Mouse (Mus musculus) hindbrain, embryonic 15.5 days (tissue): ENCODE results near the gene 1700067K01Rik. TPM values are rescaled to one million over a fixed set of nuclear protein-coding genes. Genes with fewer than 3 reads are reported as not detected.
"Not testable (repeated sequence)": the region's sequence is repeated elsewhere in the genome, so short reads cannot be mapped to it uniquely, and the experiment has no call there.

ENCODE experiments used
- ATAC-seq: fragments of 200-750 bp; cut with Nextera tagmentation; 2 replicates; pipeline ENCODE4 v1.8.0; 2017; ENCODE audit warnings: low read depth, moderate number of reproducible peaks, moderate TSS enrichment; ENCODE audit not compliant: low FRiP score
- H3K27ac ChIP-seq: fragments of 300-500 bp; sonication (generic); replicated peaks from 2 replicates; pipeline ENCODE4 v1.5.1; 2015; ENCODE audit warnings: mild to moderate bottlenecking, inconsistent platforms
- H3K27me3 ChIP-seq: fragments of 300-500 bp; sonication (generic); 2 replicates; pipeline ENCODE4 v1.6.1; 2015; ENCODE audit warnings: control low read depth, inconsistent platforms
- H3K36me3 ChIP-seq: fragments of 300-500 bp; sonication (generic); 2 replicates; pipeline ENCODE4 v1.6.1; 2015; ENCODE audit warnings: control low read depth, inconsistent platforms
- H3K4me1 ChIP-seq: fragments of 300-500 bp; sonication (generic); replicated peaks from 2 replicates; pipeline ENCODE4 v1.6.1; 2015; ENCODE audit warnings: control low read depth, inconsistent platforms
- H3K4me2 ChIP-seq: fragments of 300-500 bp; sonication (generic); 2 replicates; pipeline ENCODE4 v1.6.1; 2015; ENCODE audit warnings: moderate library complexity, mild to moderate bottlenecking, inconsistent platforms
- H3K4me3 ChIP-seq: fragments of 300-500 bp; sonication (generic); 2 replicates; pipeline ENCODE4 v1.5.1; 2015; ENCODE audit warnings: mild to moderate bottlenecking, inconsistent platforms
- H3K9ac ChIP-seq: fragments of 300-500 bp; sonication (generic); 2 replicates; pipeline ENCODE4 v1.6.1; 2015; ENCODE audit warnings: inconsistent platforms
- H3K9me3 ChIP-seq: fragments of 300-500 bp; sonication (generic); 2 replicates; pipeline ENCODE4 v1.6.1; 2016; ENCODE audit warnings: control low read depth, inconsistent platforms
- WGBS: fragments of 180-500 bp; shearing (Covaris S2); methylation state at CpG from one replicate; pipeline ENCODE4 v1.1.7; 2015; 5-methylcytosine and 5-hydroxymethylcytosine counted together
- polyA plus RNA-seq: library from polyadenylated mRNA; unstranded; fragments of >200 nt; fragmentation: Nextera tagmentation; extraction: Ambion mirVana; gene quantifications from 2 replicates; pipeline ENCODE4 v1.2.1, GENCODE M21; 2015

Gene 1700067K01Rik
- polyA plus RNA-seq, 1 experiment from 2014 or later = 0.47 TPM

DNA sequence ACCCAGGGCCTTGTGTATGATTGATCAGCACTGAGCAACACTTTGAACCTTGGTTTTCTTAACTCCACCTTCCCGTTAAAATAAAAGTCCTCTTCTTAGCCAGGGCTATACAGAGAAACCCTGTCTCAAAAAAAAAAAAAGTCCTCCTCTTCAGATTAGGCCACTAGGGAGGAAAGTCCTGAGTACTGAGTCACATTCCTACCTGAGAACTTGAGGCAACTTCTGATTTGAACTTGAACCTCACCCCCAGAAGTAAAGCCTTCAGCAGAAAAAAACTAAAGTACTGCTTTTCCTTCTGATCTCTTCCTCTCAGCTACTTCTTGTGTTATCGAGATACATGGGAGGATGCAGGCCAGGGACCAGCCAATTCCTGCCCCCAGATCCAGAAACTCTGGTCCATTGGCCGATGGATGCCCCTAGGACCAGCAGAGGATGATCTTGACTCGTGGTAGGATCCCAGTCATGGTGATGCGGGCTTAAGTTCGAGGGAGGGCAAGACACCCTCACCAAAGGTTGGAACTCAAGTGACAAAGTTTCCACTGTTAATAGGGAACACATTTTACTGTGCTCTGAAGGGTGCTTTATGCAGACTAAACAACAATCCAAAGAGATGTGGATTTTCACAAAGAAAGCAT is 2.4 kb downstream of the 1700067K01Rik start:
- Histone ChIP-seq H3K9ac (peak overlapping the region; percentile 68; the same call in 1 of the 2 replicates), H3K9me3 (no peaks in the 10 kb centered on the region), H3K4me2 (peak overlapping the region; percentile 94), H3K27me3 (peaks cover 17% of the 10 kb centered on the region), H3K4me1 (peaks cover 33% of the 10 kb centered on the region), H3K27ac (no peak overlapping the region), H3K4me3 (peak overlapping the region; percentile 51), H3K36me3 (no peaks in the 10 kb centered on the region)
- 74% methylated on average over 6 of the region's 6 CpGs for WGBS
- no peak for ATAC-seq

DNA sequence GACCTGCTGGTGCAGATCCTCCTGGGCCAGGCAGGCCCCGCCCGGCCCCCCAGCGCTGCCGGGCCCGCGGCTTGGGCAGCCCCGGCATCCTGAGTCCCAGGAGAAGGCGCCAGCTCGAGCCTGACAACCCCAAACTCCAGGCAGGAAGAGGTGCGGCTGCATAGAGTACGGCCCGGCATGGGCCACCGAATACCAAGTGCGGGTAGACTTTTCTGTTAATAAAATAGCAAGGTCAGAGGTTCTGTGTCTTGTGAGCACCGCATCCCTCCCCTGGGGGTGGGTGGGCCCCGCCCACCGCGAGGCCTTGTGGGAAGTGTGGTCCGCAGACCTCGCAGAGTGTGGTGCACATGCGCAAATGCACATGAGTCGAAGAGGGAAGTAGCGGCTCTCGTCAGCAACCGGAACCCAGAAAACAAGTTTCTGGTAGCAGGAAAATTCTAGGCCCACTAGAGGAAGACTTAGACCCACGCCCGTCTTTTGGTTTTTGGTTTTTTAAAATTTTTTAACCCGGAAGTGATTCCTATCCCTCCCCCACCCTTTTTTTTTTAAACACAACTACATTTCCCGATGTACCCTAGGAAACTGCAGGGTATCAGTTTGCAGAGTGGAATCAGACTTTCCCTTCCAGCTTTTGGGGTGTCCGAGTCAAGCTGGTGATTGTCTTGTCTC is 3.4 kb downstream of the 1700067K01Rik start:
- no peaks in the 10 kb centered on the region for H3K9me3 ChIP-seq
- H3K36me3 ChIP-seq = no peaks in the 10 kb centered on the region
- H3K4me2 ChIP-seq = peak overlapping the region; percentile 94
- H3K4me3 ChIP-seq = peak overlapping the region; percentile 51
- WGBS = 1% methylated on average over 30 of the region's 30 CpGs
- H3K9ac ChIP-seq = peak overlapping the region; percentile 68
- H3K27me3 ChIP-seq = peaks cover 17% of the 10 kb centered on the region
- peak; percentile 86 for ATAC-seq
- peaks cover 23% of the 10 kb centered on the region for H3K4me1 ChIP-seq
- peak overlapping the region; percentile 77 for H3K27ac ChIP-seq

- ATAC-seq, H3K9me3 ChIP-seq, H3K36me3 ChIP-seq, H3K27ac ChIP-seq, H3K9ac ChIP-seq, H3K4me3 ChIP-seq: not testable (repeated sequence)
- Histone ChIP-seq H3K27me3 (peaks cover 21% of the 10 kb centered on the region), H3K4me1 (peaks cover 28% of the 10 kb centered on the region), H3K4me2 (peak overlapping the region; percentile 94; the same call in 1 of the 2 replicates)
- WGBS = 95% methylated on average over 7 of the region's 7 CpGs
Observed at GRCm38 (mm10) chr8:84005502-84005901, 4.2 kb downstream of the 1700067K01Rik start.

DNA sequence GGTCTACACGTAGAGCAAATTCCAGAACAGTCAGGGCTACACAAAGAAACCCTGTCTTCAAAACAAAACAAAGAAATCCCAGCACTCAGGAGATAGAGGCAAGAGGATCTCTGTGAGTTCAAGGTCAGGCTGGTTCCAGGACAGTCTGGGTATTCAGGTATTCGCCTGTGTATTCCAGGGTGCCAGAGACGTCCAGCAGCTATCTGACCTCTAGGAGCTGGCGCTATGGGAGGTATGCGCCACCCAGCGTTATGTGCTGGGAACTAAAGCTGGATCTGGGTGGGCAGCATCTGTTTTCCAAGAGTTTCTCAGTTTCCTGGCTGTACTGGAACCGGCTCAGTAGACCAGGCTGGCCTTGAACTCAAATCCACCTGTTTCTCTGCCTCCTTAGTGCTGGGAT is 7.1 kb downstream of the 1700067K01Rik start:
- H3K27me3 ChIP-seq = peaks cover 28% of the 10 kb centered on the region
- WGBS = 28% methylated on average over 7 of the region's 7 CpGs
- H3K4me2 ChIP-seq = no peak overlapping the region
- H3K9ac ChIP-seq = no peak overlapping the region
- no peak overlapping the region for H3K27ac ChIP-seq
- no peaks in the 10 kb centered on the region for H3K9me3 ChIP-seq
- H3K4me3 ChIP-seq = no peak overlapping the region
- peaks cover 43% of the 10 kb centered on the region for H3K4me1 ChIP-seq
- no peaks in the 10 kb centered on the region for H3K36me3 ChIP-seq
- no peak for ATAC-seq

DNA sequence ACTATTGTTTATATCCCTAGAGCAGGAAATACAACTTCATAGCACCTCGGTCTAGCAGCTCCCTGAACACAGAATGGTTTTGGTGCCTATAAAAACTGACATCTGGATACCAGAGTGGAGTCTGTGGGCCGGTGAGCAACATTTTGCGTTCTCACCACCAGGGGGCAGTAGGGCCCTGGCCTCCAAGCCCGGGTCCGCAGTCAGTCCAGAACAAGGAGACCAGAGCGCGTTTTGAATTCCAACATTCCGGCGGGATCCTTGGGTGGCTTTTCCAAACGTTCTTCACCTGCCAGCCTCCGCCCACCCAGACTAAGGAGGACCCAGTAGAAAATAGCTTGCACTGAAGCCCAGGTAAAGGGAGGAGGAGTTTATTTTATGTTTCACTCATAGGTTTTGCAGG is 8.6 kb downstream of the 1700067K01Rik start:
- peak overlapping the region; percentile 29; the same call in 1 of the 2 replicates for H3K4me2 ChIP-seq
- ATAC-seq = peak; percentile 33; the same call in 1 of the 2 replicates
- H3K4me3 ChIP-seq = 0 out of 2 replicates have a peak overlapping the region, but pooled peaks have one; percentile 9
- H3K9me3 ChIP-seq = no peaks in the 10 kb centered on the region
- H3K36me3 ChIP-seq = no peaks in the 10 kb centered on the region
- H3K27me3 ChIP-seq = peaks cover 34% of the 10 kb centered on the region
- peaks cover 34% of the 10 kb centered on the region for H3K4me1 ChIP-seq
- H3K27ac ChIP-seq = no peak overlapping the region
- H3K9ac ChIP-seq = no peak overlapping the region
- under 1% methylated on average over 11 of the region's 11 CpGs for WGBS

GRCm38 (mm10) chr8:84010625-84011611 is 9.6 kb downstream of the 1700067K01Rik start:
- 2% methylated on average over 81 of the region's 83 CpGs for WGBS

DNA sequence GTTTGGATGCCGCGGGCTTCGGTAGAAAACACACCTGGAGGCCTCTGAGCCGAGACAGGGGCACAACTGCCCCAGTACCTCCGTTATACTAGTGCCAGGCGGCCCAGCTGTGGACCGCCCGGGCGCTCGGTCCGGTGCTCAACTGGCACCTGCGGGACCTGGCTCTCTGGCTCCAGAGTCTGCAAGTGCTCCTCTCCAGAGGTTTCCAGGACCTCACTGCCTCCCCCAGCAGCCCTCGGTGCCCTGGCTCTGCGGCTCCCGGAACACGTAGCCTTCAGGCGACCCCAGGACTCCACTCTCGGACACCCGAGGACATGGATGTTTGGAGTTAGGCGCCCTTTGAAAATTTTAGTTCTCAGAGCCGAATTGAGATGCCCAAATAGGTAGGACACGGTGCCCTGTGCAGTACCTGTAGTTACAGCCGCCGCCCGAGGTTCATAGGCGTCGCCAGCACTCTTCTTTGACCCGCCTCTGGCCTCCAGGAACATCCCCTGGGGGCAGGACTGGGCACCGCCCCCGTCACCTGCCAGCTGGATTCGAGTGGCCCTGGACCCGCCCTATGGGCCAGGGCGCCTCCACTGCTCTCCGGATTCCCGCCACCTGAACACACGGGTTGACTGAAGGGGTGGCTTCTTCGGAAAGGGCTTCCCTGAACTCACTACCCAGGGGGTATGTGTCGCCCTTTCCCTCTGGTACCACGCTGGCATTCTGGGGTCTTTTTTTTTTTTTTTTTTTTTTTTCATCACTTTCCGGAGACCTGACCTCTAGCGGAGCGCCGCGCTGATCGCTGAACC is 10.6 kb downstream of the 1700067K01Rik start, which contains the start of gene 2210011C24Rik:
2210011C24Rik (minus strand) TSS at position 467 of the 794 bp plus-strand sequence.
- peak within 1 kb of the TSS; percentile 48 for H3K4me3 ChIP-seq
- peak within 1 kb of the TSS; percentile 99 for H3K4me2 ChIP-seq
- H3K9me3 ChIP-seq = no peaks in the 10 kb centered on the region
- no peak for ATAC-seq
- peaks cover 28% of the 10 kb centered on the region for H3K4me1 ChIP-seq
- H3K27ac ChIP-seq = no peak within 1 kb of the TSS
- H3K9ac ChIP-seq = peak within 1 kb of the TSS; percentile 58
- 1% methylated on average over 45 of the region's 45 CpGs for WGBS
- H3K36me3 ChIP-seq = no peaks in the 10 kb centered on the region
- peaks cover 34% of the 10 kb centered on the region for H3K27me3 ChIP-seq

More at GRCm38 (mm10) chr8:84010625-84011611, 9.6 kb downstream of the 1700067K01Rik start:
- H3K9ac ChIP-seq = peak overlapping the region; percentile 58
- H3K9me3 ChIP-seq = no peaks in the 10 kb centered on the region
- H3K36me3 ChIP-seq = no peaks in the 10 kb centered on the region
- ATAC-seq = peak; percentile 61
- no peak overlapping the region for H3K27ac ChIP-seq
- H3K4me1 ChIP-seq = peaks cover 28% of the 10 kb centered on the region
- H3K27me3 ChIP-seq = peaks cover 34% of the 10 kb centered on the region
- H3K4me2 ChIP-seq = peak overlapping the region; percentile 99
- H3K4me3 ChIP-seq = peak overlapping the region; percentile 48

- WGBS = 8% methylated on average over 35 of the region's 35 CpGs
- H3K36me3 ChIP-seq = no peaks in the 10 kb centered on the region
- peaks cover 34% of the 10 kb centered on the region for H3K27me3 ChIP-seq
- H3K27ac ChIP-seq = no peak overlapping the region
- peak overlapping the region; percentile 48 for H3K4me3 ChIP-seq
- peaks cover 28% of the 10 kb centered on the region for H3K4me1 ChIP-seq
- H3K9me3 ChIP-seq = no peaks in the 10 kb centered on the region
- H3K4me2 ChIP-seq = peak overlapping the region; percentile 99
- ATAC-seq = no peak
- H3K9ac ChIP-seq = no peak overlapping the region
Observed at GRCm38 (mm10) chr8:84012499-84013165, 11.3 kb downstream of the 1700067K01Rik start.

DNA sequence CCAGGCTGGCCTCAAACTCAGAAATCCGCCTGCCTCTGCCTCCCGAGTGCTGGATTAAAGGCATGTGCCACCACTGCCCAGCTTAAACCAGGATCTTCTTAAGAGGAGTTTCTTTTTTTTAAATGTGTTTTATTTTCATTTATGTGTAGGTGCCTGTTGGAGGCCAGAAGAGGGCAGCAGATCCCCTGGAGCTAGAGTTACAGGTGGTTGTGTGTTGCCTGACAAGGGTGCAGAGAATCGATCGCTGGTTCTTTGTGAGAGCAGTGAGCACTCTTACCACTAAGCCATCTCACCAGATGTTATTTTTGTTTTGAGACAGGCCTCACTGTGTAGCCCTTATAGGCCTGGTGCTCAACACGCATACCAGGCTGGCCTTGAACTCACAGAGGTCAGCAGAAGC is 14.5 kb downstream of the 1700067K01Rik start:
- H3K27ac ChIP-seq = no peak overlapping the region
- H3K4me1 ChIP-seq = peaks cover 18% of the 10 kb centered on the region
- peaks cover 30% of the 10 kb centered on the region for H3K27me3 ChIP-seq
- ATAC-seq = no peak
- H3K4me3 ChIP-seq = no peak overlapping the region
- H3K4me2 ChIP-seq = no peak overlapping the region
- no peaks in the 10 kb centered on the region for H3K9me3 ChIP-seq
- H3K36me3 ChIP-seq = no peaks in the 10 kb centered on the region
- WGBS = 94% methylated on average over 5 of the region's 5 CpGs
- no peak overlapping the region for H3K9ac ChIP-seq

- 83% methylated on average over 9 of the region's 9 CpGs for WGBS
- no peak overlapping the region for H3K27ac ChIP-seq
- no peaks in the 10 kb centered on the region for H3K4me1 ChIP-seq
- H3K4me3 ChIP-seq = no peak overlapping the region
- no peaks in the 10 kb centered on the region for H3K36me3 ChIP-seq
- H3K9me3 ChIP-seq = no peaks in the 10 kb centered on the region
- no peak overlapping the region for H3K4me2 ChIP-seq
- no peak overlapping the region for H3K9ac ChIP-seq
- ATAC-seq = no peak
- peaks cover 20% of the 10 kb centered on the region; the same call in 1 of the 2 replicates for H3K27me3 ChIP-seq
Observed at GRCm38 (mm10) chr8:84019738-84020137, 18.4 kb downstream of the 1700067K01Rik start.
